Mouse (Mus musculus): ENCODE measurements around the gene Sf3b6. TPM values are rescaled to one million over a fixed set of nuclear protein-coding genes. Genes with fewer than 3 reads are reported as not detected.
"Not testable (repeated sequence)": the region's sequence is repeated elsewhere in the genome, so short reads cannot be mapped to it uniquely, and the experiment has no call there.

Gene Sf3b6
- polyA plus RNA-seq (2016; fragmentation: Nextera tagmentation; extraction: Ambion mirVana): 372 and 374 TPM in 2 replicates

GRCm38 (mm10) chr12:4817361-4818101 lies at the start of gene Sf3b6:
TSS of gene Sf3b6 (plus strand) at chr12:4817544.
- H3K27ac ChIP-seq: peak within 1 kb of the TSS; percentile 83
- under 1% methylated on average over 49 of the region's 49 CpGs for WGBS
- H3K4me3 ChIP-seq (replicated peaks): peak within 1 kb of the TSS; percentile 64
- H3K9me3 ChIP-seq: no peaks in the 10 kb centered on the region
- peaks cover 18% of the 10 kb centered on the region for H3K36me3 ChIP-seq (replicated peaks)
- peak within 1 kb of the TSS; percentile 71 for H3K9ac ChIP-seq
- ATAC-seq (ENCODE audit: low FRiP score): peak; percentile 99
- H3K4me2 ChIP-seq: peak within 1 kb of the TSS; percentile 79
- H3K4me1 ChIP-seq: peaks cover 22% of the 10 kb centered on the region
- H3K27me3 ChIP-seq: no peaks in the 10 kb centered on the region

- Histone ChIP-seq H3K4me2 (peak within 1 kb of the TSS; percentile 63), H3K27ac (peak within 1 kb of the TSS; percentile 97), H3K9me3 (no peaks in the 10 kb centered on the region), H3K4me3 (replicated peaks) (peak within 1 kb of the TSS; percentile 62), H3K27me3 (no peaks in the 10 kb centered on the region), H3K9ac (peak within 1 kb of the TSS; percentile 83), H3K4me1 (0 out of 2 replicates have a peak, but pooled peaks cover 3% of the 10 kb centered on the region), H3K36me3 (replicated peaks) (no peaks in the 10 kb centered on the region)
- peak; percentile 99 for ATAC-seq (ENCODE audit: low FRiP score)
- WGBS: 3% methylated on average over 61 of the region's 61 CpGs
Observed at GRCm38 (mm10) chr12:4768492-4769332, 48.6 kb upstream of the Sf3b6 start, which contains the start of the genes Pfn4 and Fam228b. TSS of gene Pfn4 (plus strand) at chr12:4769022. TSS of gene Fam228b (minus strand) at chr12:4769267.

GRCm38 (mm10) chr12:4769333-4769723 lies 48.0 kb upstream of the Sf3b6 start:
- Histone ChIP-seq H3K9ac (peak overlapping the region; percentile 83), H3K27ac (peak overlapping the region; percentile 97), H3K9me3 (no peaks in the 10 kb centered on the region), H3K4me1 (0 out of 2 replicates have a peak, but pooled peaks cover 3% of the 10 kb centered on the region), H3K27me3 (no peaks in the 10 kb centered on the region), H3K4me2 (peak overlapping the region; percentile 63), H3K4me3 (replicated peaks) (peak overlapping the region; percentile 62), H3K36me3 (replicated peaks) (no peaks in the 10 kb centered on the region)
- WGBS: 21% methylated on average over 13 of the region's 13 CpGs
- ATAC-seq (ENCODE audit: low FRiP score): peak; percentile 46

- no peak for ATAC-seq (ENCODE audit: low FRiP score)
- H3K4me1 ChIP-seq: no peaks in the 10 kb centered on the region
- H3K4me3 ChIP-seq (replicated peaks): no peak overlapping the region
- H3K27me3 ChIP-seq: no peaks in the 10 kb centered on the region
- no peak overlapping the region for H3K9ac ChIP-seq
- H3K27ac ChIP-seq: no peak overlapping the region
- no peaks in the 10 kb centered on the region for H3K9me3 ChIP-seq
- WGBS: 94% methylated on average over 8 of the region's 8 CpGs
- no peak overlapping the region for H3K4me2 ChIP-seq
- no peaks in the 10 kb centered on the region for H3K36me3 ChIP-seq (replicated peaks)
Observed at GRCm38 (mm10) chr12:4774895-4775587, 42.3 kb upstream of the Sf3b6 start.

- no peaks in the 10 kb centered on the region for H3K27me3 ChIP-seq
- H3K4me3 ChIP-seq (replicated peaks): no peak overlapping the region
- H3K36me3 ChIP-seq (replicated peaks): no peaks in the 10 kb centered on the region
- H3K27ac ChIP-seq: no peak overlapping the region
- no peaks in the 10 kb centered on the region for H3K4me1 ChIP-seq
- no peak overlapping the region for H3K9ac ChIP-seq
- 84% methylated on average over 9 of the region's 9 CpGs for WGBS
- ATAC-seq (ENCODE audit: low FRiP score): no peak
- no peak overlapping the region for H3K4me2 ChIP-seq
- H3K9me3 ChIP-seq: no peaks in the 10 kb centered on the region
Observed at GRCm38 (mm10) chr12:4775588-4775949, 41.8 kb upstream of the Sf3b6 start.

GRCm38 (mm10) chr12:4777734-4778133 lies 39.6 kb upstream of the Sf3b6 start:
- Histone ChIP-seq H3K4me2 (no peak overlapping the region), H3K27ac (no peak overlapping the region), H3K36me3 (replicated peaks) (no peaks in the 10 kb centered on the region), H3K4me3 (replicated peaks) (no peak overlapping the region), H3K27me3 (no peaks in the 10 kb centered on the region), H3K4me1 (no peaks in the 10 kb centered on the region), H3K9ac (no peak overlapping the region), H3K9me3 (no peaks in the 10 kb centered on the region)
- 90% methylated on average over 6 of the region's 6 CpGs for WGBS
- no peak for ATAC-seq (ENCODE audit: low FRiP score)

- Histone ChIP-seq H3K4me3 (replicated peaks) (no peak overlapping the region), H3K9me3 (no peaks in the 10 kb centered on the region), H3K4me1 (no peaks in the 10 kb centered on the region), H3K36me3 (replicated peaks) (no peaks in the 10 kb centered on the region), H3K4me2 (no peak overlapping the region), H3K27me3 (no peaks in the 10 kb centered on the region), H3K9ac (no peak overlapping the region), H3K27ac (no peak overlapping the region)
- ATAC-seq (ENCODE audit: low FRiP score): no peak
- WGBS: 71% methylated on average over 2 of the region's 2 CpGs
Observed at GRCm38 (mm10) chr12:4780245-4780644, 37.1 kb upstream of the Sf3b6 start.

- WGBS: 100% methylated on average over 1 of the region's 1 CpGs
- no peak overlapping the region for H3K27ac ChIP-seq
- no peak overlapping the region for H3K4me3 ChIP-seq (replicated peaks)
- H3K27me3 ChIP-seq: no peaks in the 10 kb centered on the region
- no peaks in the 10 kb centered on the region for H3K4me1 ChIP-seq
- H3K4me2 ChIP-seq: no peak overlapping the region
- H3K9me3 ChIP-seq: no peaks in the 10 kb centered on the region
- ATAC-seq (ENCODE audit: low FRiP score): no peak
- no peak overlapping the region for H3K9ac ChIP-seq
- H3K36me3 ChIP-seq (replicated peaks): no peaks in the 10 kb centered on the region
Observed at GRCm38 (mm10) chr12:4781270-4781669, 36.1 kb upstream of the Sf3b6 start.

- not testable (repeated sequence) for H3K9me3 ChIP-seq; H3K4me3 ChIP-seq (replicated peaks); ATAC-seq (ENCODE audit: low FRiP score); H3K4me1 ChIP-seq; H3K27ac ChIP-seq; H3K9ac ChIP-seq; H3K36me3 ChIP-seq (replicated peaks); H3K4me2 ChIP-seq; H3K27me3 ChIP-seq
- 92% methylated on average over 9 of the region's 9 CpGs for WGBS
Observed at GRCm38 (mm10) chr12:4781725-4782404, 35.5 kb upstream of the Sf3b6 start.

- Histone ChIP-seq H3K27me3 (no peaks in the 10 kb centered on the region), H3K36me3 (replicated peaks) (no peaks in the 10 kb centered on the region), H3K4me3 (replicated peaks) (no peak overlapping the region), H3K9ac (no peak overlapping the region), H3K4me2 (no peak overlapping the region), H3K27ac (no peak overlapping the region), H3K9me3 (no peaks in the 10 kb centered on the region), H3K4me1 (no peaks in the 10 kb centered on the region)
- 71% methylated on average over 5 of the region's 5 CpGs for WGBS
- no peak for ATAC-seq (ENCODE audit: low FRiP score)
Observed at GRCm38 (mm10) chr12:4783598-4783997, 33.7 kb upstream of the Sf3b6 start.

- Histone ChIP-seq H3K4me3 (replicated peaks) (no peak overlapping the region), H3K4me1 (no peaks in the 10 kb centered on the region), H3K27me3 (no peaks in the 10 kb centered on the region), H3K4me2 (no peak overlapping the region), H3K9me3 (no peaks in the 10 kb centered on the region), H3K9ac (no peak overlapping the region), H3K36me3 (replicated peaks) (no peaks in the 10 kb centered on the region), H3K27ac (no peak overlapping the region)
- no peak for ATAC-seq (ENCODE audit: low FRiP score)
- WGBS: 86% methylated on average over 2 of the region's 2 CpGs
Observed at GRCm38 (mm10) chr12:4784466-4784865, 32.9 kb upstream of the Sf3b6 start.

- not testable (repeated sequence) for H3K27ac ChIP-seq; H3K4me1 ChIP-seq; H3K9me3 ChIP-seq; H3K4me2 ChIP-seq; H3K4me3 ChIP-seq (replicated peaks); H3K36me3 ChIP-seq (replicated peaks); H3K9ac ChIP-seq; H3K27me3 ChIP-seq; ATAC-seq (ENCODE audit: low FRiP score)
- 94% methylated on average over 25 of the region's 25 CpGs for WGBS
Observed at GRCm38 (mm10) chr12:4788128-4788527, 29.2 kb upstream of the Sf3b6 start.
